Mouse (Mus musculus) kidney, adult 2 months (tissue): ENCODE measurements at regions not wholly inside any gene's neighbourhood (a gene's known extent, or its start where the extent isn't known, plus 50 kb on each side); places are given as distances from the start of the nearest gene placed in this dataset.

Experiments used
- CTCF ChIP-seq: fragments of 200-500 bp; conservative IDR thresholded peaks from 2 replicates; pipeline ENCODE4 v1.5.1; 2011; ENCODE audit warnings: low read depth, mild to moderate bottlenecking, control low read depth, low read length, moderate library complexity, mixed read lengths; ENCODE audit not compliant: insufficient read depth, insufficient read length
- POLR2A ChIP-seq: fragments of 200-500 bp; IDR thresholded peaks from one replicate; pipeline ENCODE4 v1.6.1; 2011; ENCODE audit warnings: low read depth, low read length, control low read depth

GRCm38 (mm10) chr1:184484801-184485200, 247.6 kb downstream of the Hlx start:
- TF ChIP-seq CTCF, result no peak
- no peak for TF ChIP-seq POLR2A
